Mouse (Mus musculus) layer of hippocampus, adult 11-12 months (tissue): ENCODE measurements around the gene Stxbp5.

Experiments
- DNase-seq: peaks from one replicate; pipeline ENCODE4 v3.0.0; 2022; ENCODE audit warnings: low spot score

Stxbp5 gene

GRCm38 (mm10) chr10:9754893-9755541 is 145.9 kb downstream of the Stxbp5 start:
- DNase-seq: peak; percentile 78

DNA sequence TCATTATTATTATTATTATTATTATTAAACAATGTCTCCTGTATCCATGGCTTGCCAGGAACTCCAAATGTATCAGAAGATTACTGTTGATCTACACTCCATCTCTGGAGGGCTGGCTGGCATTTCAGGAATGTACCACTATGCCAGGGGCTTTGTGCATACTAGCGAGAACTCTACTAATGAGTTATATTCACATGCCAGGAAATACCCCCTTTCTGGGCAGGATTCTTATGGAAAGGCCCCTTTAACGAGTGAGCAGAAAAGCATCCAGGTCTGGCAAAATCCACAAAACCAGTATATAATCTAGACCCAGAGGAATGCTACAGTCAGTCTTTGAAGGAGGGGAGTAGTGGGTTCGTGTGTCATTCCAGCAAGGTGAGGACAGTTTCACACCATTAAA is 167.0 kb downstream of the Stxbp5 start:
- DNase-seq: no peak

- no peak for DNase-seq
Measured at GRCm38 (mm10) chr10:9732065-9732749, 168.7 kb downstream of the Stxbp5 start.

- DNase-seq: no peak
Measured at GRCm38 (mm10) chr10:9722519-9723303, 178.2 kb downstream of the Stxbp5 start.

DNA sequence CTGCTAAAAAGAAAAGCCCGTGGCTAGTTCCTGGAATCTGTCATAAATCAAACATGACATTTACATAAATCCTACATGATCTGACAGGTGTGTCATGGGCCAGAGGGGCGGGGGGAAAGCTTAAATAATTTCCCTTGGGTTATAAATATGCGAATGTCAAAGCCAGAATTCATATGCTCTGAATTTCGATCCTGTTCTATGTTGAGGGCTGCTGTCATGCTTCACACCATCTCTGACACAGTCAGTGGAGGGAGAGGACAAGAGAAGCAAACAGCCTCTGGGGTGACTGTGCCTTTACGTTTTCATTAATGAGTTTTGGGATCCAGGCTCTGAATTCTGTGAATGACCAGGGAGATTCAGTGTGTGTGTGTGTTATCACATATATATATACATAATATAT is 180.9 kb downstream of the Stxbp5 start:
- no peak for DNase-seq

- no peak for DNase-seq
Measured at GRCm38 (mm10) chr10:9718086-9718485, 182.8 kb downstream of the Stxbp5 start.
